Mouse (Mus musculus) brain, embryonic 14.5 days (tissue): ENCODE results near the gene Ankrd27. TPM values are rescaled to one million over a fixed set of nuclear protein-coding genes. Genes with fewer than 3 reads are reported as not detected.
A peak's percentile ranks its signal among the peaks of the same experiment; 100 is the strongest.

Source experiments
- DNase-seq: peaks from one replicate; pipeline ENCODE4 v3.0.0-alpha.2; 2011; ENCODE audit warnings: low read depth
- CTCF ChIP-seq: fragments of 200-500 bp; IDR thresholded peaks from 2 replicates; pipeline ENCODE4 v1.5.1; 2012; ENCODE audit warnings: inconsistent platforms, mild to moderate bottlenecking, moderate library complexity, borderline replicate concordance; ENCODE audit not compliant: insufficient read depth, insufficient read length; ENCODE audit errors: extremely low read depth
- POLR2A ChIP-seq: fragments of 200-500 bp; IDR thresholded peaks from 2 replicates; pipeline ENCODE4 v1.6.1; 2012; ENCODE audit warnings: mild to moderate bottlenecking, inconsistent platforms, borderline replicate concordance; ENCODE audit not compliant: poor library complexity, insufficient read depth, insufficient read length, severe bottlenecking; ENCODE audit errors: extremely low read depth
- polyA plus RNA-seq: library from polyadenylated mRNA; depleted of rRNA; stranded (reverse); fragments of >200 nt; gene quantifications from 2 replicates; pipeline ENCODE4 v1.2.3, GENCODE M21; 2012

Ankrd27 gene
- polyA plus RNA-seq, 1 experiment, result 24.4 TPM

GRCm38 (mm10) chr7:35585191-35586054 lies 621 bp upstream of the Ankrd27 start, which contains the start of gene Rgs9bp:
Gene Rgs9bp (minus strand): TSS chr7:35585582.
- peak; percentile 62 for DNase-seq
- TF ChIP-seq CTCF (no peak), POLR2A (no peak)

- TF ChIP-seq POLR2A (no peak), CTCF (no peak)
- DNase-seq, result no peak
These were observed 932 bp downstream of the Ankrd27 start for GRCm38 (mm10) chr7:35586906-35587445.

GRCm38 (mm10) chr7:35587728-35588127 lies 1.7 kb downstream of the Ankrd27 start:
- DNase-seq, result no peak
- TF ChIP-seq CTCF, result no peak
- TF ChIP-seq POLR2A, result no peak

- no peak for TF ChIP-seq POLR2A
- TF ChIP-seq CTCF, result no peak
- no peak for DNase-seq
These were observed 2.8 kb downstream of the Ankrd27 start for GRCm38 (mm10) chr7:35588680-35589428.

GRCm38 (mm10) chr7:35589485-35589884 lies 3.4 kb downstream of the Ankrd27 start:
- no peak for DNase-seq

GRCm38 (mm10) chr7:35590731-35591191 lies 4.7 kb downstream of the Ankrd27 start:
- DNase-seq, result peak; percentile 73
- no peak for TF ChIP-seq POLR2A
- TF ChIP-seq CTCF, result no peak

More at GRCm38 (mm10) chr7:35589485-35589884, 3.4 kb downstream of the Ankrd27 start:
- TF ChIP-seq POLR2A, result no peak
- TF ChIP-seq CTCF, result no peak

- TF ChIP-seq POLR2A (no peak), CTCF (no peak)
- no peak for DNase-seq
These were observed 8.3 kb downstream of the Ankrd27 start for GRCm38 (mm10) chr7:35594311-35594710.

- no peak for DNase-seq
- no peak for TF ChIP-seq POLR2A
- TF ChIP-seq CTCF, result peak; percentile 22; the same call in 1 of the 2 replicates
These were observed 13.4 kb downstream of the Ankrd27 start for GRCm38 (mm10) chr7:35599492-35599891.

- DNase-seq, result no peak
- no peak for TF ChIP-seq POLR2A
- TF ChIP-seq CTCF, result no peak
These were observed 14.0 kb downstream of the Ankrd27 start for GRCm38 (mm10) chr7:35600031-35600430.

GRCm38 (mm10) chr7:35601106-35601505 lies 15.1 kb downstream of the Ankrd27 start:
- DNase-seq, result no peak
- TF ChIP-seq POLR2A, result no peak
- TF ChIP-seq CTCF, result no peak

- TF ChIP-seq CTCF (no peak), POLR2A (no peak)
- DNase-seq, result no peak
These were observed 16.7 kb downstream of the Ankrd27 start for GRCm38 (mm10) chr7:35602766-35603165.
